Comparison of ENCODE assay signal across 8 mouse cellular contexts in the genomic region with DNA sequence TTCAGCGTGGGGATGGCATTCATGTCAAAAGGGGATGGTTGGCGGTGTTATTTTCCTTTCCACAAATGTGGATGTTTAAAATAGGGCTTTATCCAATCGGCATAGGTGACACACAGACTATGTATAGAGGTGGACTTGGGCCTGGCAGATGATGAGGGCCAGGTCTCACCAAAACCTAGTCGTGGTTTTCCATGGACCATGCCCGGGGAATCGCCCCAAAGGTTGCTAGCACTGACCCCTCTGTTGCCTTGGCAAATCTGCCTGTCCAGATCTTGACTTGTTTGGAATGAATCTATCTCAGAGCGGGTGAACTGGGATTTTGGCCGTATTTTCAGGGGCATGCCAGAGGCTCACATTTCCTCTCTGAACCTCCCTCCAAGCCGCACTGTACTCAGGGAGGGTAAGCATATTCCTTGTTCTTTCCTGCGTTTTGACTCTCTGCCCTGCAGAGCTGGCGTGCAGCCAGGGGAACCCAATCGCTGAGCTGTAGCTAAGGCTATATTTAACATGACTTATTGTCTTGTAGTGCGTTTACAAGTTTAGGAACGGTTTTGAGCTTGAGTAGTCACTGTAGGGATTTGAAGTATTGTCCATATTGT. TPM values are rescaled to one million over a fixed set of nuclear protein-coding genes. Genes with fewer than 3 reads are reported as not detected.
DNase-seq lines count a peak whose midpoint lies in the region; ATAC-seq lines count a peak whose summit lies in the region.

No protein-coding gene starts in this region.

- H3K4me3 ChIP-seq in embryonic facial prominence, embryonic 15.5 days (replicated peaks), result no peak overlapping the region
- no peak overlapping the region for H3K4me3 ChIP-seq in hindbrain, embryonic 16.5 days (ENCODE audit: low read length)
- no peak overlapping the region for H3K4me3 ChIP-seq in neural tube, embryonic 15.5 days (replicated peaks)

- intact Hi-C loops in left cerebral cortex, postnatal 4 days (cut with DNase I), result no loop called here

- H3K4me2 ChIP-seq in embryonic facial prominence, embryonic 15.5 days (replicated peaks), result no peak overlapping the region
- no peak overlapping the region for H3K4me2 ChIP-seq in hindbrain, embryonic 16.5 days (ENCODE audit: low read length)
- no peak overlapping the region for H3K4me2 ChIP-seq in neural tube, embryonic 15.5 days

- peak; percentile 68 for ATAC-seq in embryonic facial prominence, embryonic 15.5 days (ENCODE audit: insufficient number of reproducible peaks, low FRiP score, low TSS enrichment, low read depth)
- peak; percentile 34; the same call in 1 of the 2 replicates for ATAC-seq in hindbrain, embryonic 16.5 days
- ATAC-seq in neural tube, embryonic 15.5 days (ENCODE audit: low FRiP score), result peak; percentile 45; the same call in 1 of the 2 replicates

- WGBS in embryonic facial prominence, embryonic 15.5 days, result 31% methylated on average over 14 of the region's 14 CpGs
- WGBS in hindbrain, embryonic 16.5 days, result 55% methylated on average over 14 of the region's 14 CpGs
- WGBS in neural tube, embryonic 15.5 days, result 57% methylated on average over 14 of the region's 14 CpGs

- no peaks in the 10 kb centered on the region for H3K9me3 ChIP-seq in embryonic facial prominence, embryonic 15.5 days (replicated peaks)
- H3K9me3 ChIP-seq in hindbrain, embryonic 16.5 days (ENCODE audit: control insufficient read depth, low read length), result no peaks in the 10 kb centered on the region
- no peaks in the 10 kb centered on the region for H3K9me3 ChIP-seq in neural tube, embryonic 15.5 days (replicated peaks)

- H3K27ac ChIP-seq in embryonic facial prominence, embryonic 15.5 days (replicated peaks), result peak overlapping the region; percentile 83
- H3K27ac ChIP-seq in hindbrain, embryonic 16.5 days (ENCODE audit: low read depth, low read length), result no peak overlapping the region
- no peak overlapping the region for H3K27ac ChIP-seq in neural tube, embryonic 15.5 days (replicated peaks)

- no peaks in the 10 kb centered on the region for H3K27me3 ChIP-seq in embryonic facial prominence, embryonic 15.5 days
- H3K27me3 ChIP-seq in hindbrain, embryonic 16.5 days (replicated peaks; ENCODE audit: control insufficient read depth, insufficient read depth, low read length), result no peaks in the 10 kb centered on the region
- no peaks in the 10 kb centered on the region for H3K27me3 ChIP-seq in neural tube, embryonic 15.5 days (replicated peaks)

- peak; percentile 70 for DNase-seq in left cerebral cortex, postnatal 4 days
- DNase-seq in left cerebral cortex, adult 9 months (ENCODE audit: low spot score in 2 of 2), result no peak
- DNase-seq in adrenal gland, adult 8-10 months, result peak; percentile 37
- no peak for DNase-seq in left cerebral cortex, adult 11 months (ENCODE audit: low spot score)
- DNase-seq in T-cell, adult 2 months (ENCODE audit: low spot score), result no peak

- no peak overlapping the region for H3K9ac ChIP-seq in embryonic facial prominence, embryonic 15.5 days
- H3K9ac ChIP-seq in hindbrain, embryonic 16.5 days (ENCODE audit: low read depth, low read length), result no peak overlapping the region
- no peak overlapping the region for H3K9ac ChIP-seq in neural tube, embryonic 15.5 days (replicated peaks)

- H3K36me3 ChIP-seq in embryonic facial prominence, embryonic 15.5 days, result no peaks in the 10 kb centered on the region
- H3K36me3 ChIP-seq in hindbrain, embryonic 16.5 days (ENCODE audit: control insufficient read depth, insufficient read depth, low read length), result no peaks in the 10 kb centered on the region
- H3K36me3 ChIP-seq in neural tube, embryonic 15.5 days, result no peaks in the 10 kb centered on the region

- H3K4me1 ChIP-seq in embryonic facial prominence, embryonic 15.5 days, result peaks cover 39% of the 10 kb centered on the region
- peaks cover 15% of the 10 kb centered on the region for H3K4me1 ChIP-seq in hindbrain, embryonic 16.5 days (ENCODE audit: control insufficient read depth, insufficient read depth, low read depth, low read length)
- peaks cover 19% of the 10 kb centered on the region for H3K4me1 ChIP-seq in neural tube, embryonic 15.5 days

RNA-seq across cellular contexts. Expression of a gene that starts 1.0 kb away (rescaled TPM):
- 1 to 10 TPM; 2.8 to 3.4 TPM for total RNA-seq in left cerebral cortex, postnatal 4 days (2021)
- total RNA-seq in adrenal gland, adult 8-10 months (2022), result under 1 TPM; 0.03 to 0.07 (median 0.04) TPM
- polyA plus RNA-seq in embryonic facial prominence, embryonic 15.5 days (2015; fragmentation: Nextera tagmentation; extraction: Ambion mirVana), result 1.9 and 2.8 TPM in 2 replicates
- 0.06 and 0.40 TPM in 2 replicates for polyA plus RNA-seq in hindbrain, embryonic 16.5 days (2015; fragmentation: Nextera tagmentation; extraction: Ambion mirVana)
- 0.23 and 0.31 TPM in 2 replicates for polyA plus RNA-seq in neural tube, embryonic 15.5 days (2015; fragmentation: Nextera tagmentation; extraction: Ambion mirVana)

RNA-seq across cellular contexts. Expression of a gene that starts 3.4 kb away (rescaled TPM):
- total RNA-seq in left cerebral cortex, postnatal 4 days (2021), result not detected
- under 1 TPM in 1 of 4 experiments, not detected in 3; 0.30 TPM for total RNA-seq in adrenal gland, adult 8-10 months (2022)
- polyA plus RNA-seq in embryonic facial prominence, embryonic 15.5 days (2015; fragmentation: Nextera tagmentation; extraction: Ambion mirVana), result 0.17 and 0.35 TPM in 2 replicates
- polyA plus RNA-seq in hindbrain, embryonic 16.5 days (2015; fragmentation: Nextera tagmentation; extraction: Ambion mirVana), result 0.10 and 0.20 TPM in 2 replicates
- 0.10 and 0.23 TPM in 2 replicates for polyA plus RNA-seq in neural tube, embryonic 15.5 days (2015; fragmentation: Nextera tagmentation; extraction: Ambion mirVana)

Comparison
In these comparisons a context has a peak if more than half of its experiments do, and no peak if none do; other contexts are left out.
1. DNase-seq: peak in left cerebral cortex, postnatal 4 days (single experiment) and adrenal gland, adult 8-10 months (single experiment); none in left cerebral cortex, adult 9 months (0 of 2), left cerebral cortex, adult 11 months (single experiment) and T-cell, adult 2 months (single experiment).
2. Peak in every context shown above with its lines, with median percentiles within 50 percentile points of each other: ATAC-seq.